Mouse (Mus musculus) Patski (cell line): ENCODE data around the gene Arid4b. TPM values are rescaled to one million over a fixed set of nuclear protein-coding genes. Genes with fewer than 3 reads are reported as not detected.
"Not testable (repeated sequence)": the region's sequence is repeated elsewhere in the genome, so short reads cannot be mapped to it uniquely, and the experiment has no call there.

Experiments used
- ATAC-seq: fragments of 100-300 bp; one replicate; pipeline ENCODE4 v1.8.0; 2021
- CTCF ChIA-PET: fragments of 350-600 bp; sonication (Branson Sonifier 250); formaldehyde crosslinking; loops from one replicate; lab custom pipeline; 2022; ENCODE audit warnings: inconsistent platforms; lab: Charles Lee
- POLR2A ChIA-PET: fragments of 350-600 bp; sonication (Branson Sonifier 250); formaldehyde crosslinking; loops from one replicate; lab custom pipeline; 2022; ENCODE audit warnings: antibody characterized with exemption, inconsistent platforms; lab: Charles Lee
- DNase-seq: peaks from one replicate; pipeline ENCODE4 v3.0.0-alpha.2; 2011; ENCODE audit warnings: low read depth, low spot score
- H3K27me3 ChIP-seq: fragments of 371-371 bp; one replicate; pipeline ENCODE4 v1.5.1; 2021
- CTCF ChIP-seq: fragments of 100-300 bp; IDR thresholded peaks from one replicate; pipeline ENCODE4 v1.5.1; 2021
- in situ Hi-C: fragments of 300-500 bp; cut with MboI; formaldehyde crosslinking; loops from 3 replicates; pipeline ENCODE4 v1.11.1; 2018; ENCODE audit warnings: low pct_unique_long_range_greater_than_20kb, mixed read lengths
- polyA plus RNA-seq: library from polyadenylated mRNA; unstranded; gene quantifications from one replicate; pipeline ENCODE4 v1.2.3, GENCODE M21; 2021

Gene Arid4b
- polyA plus RNA-seq: 31.1 TPM

GRCm38 (mm10) chr13:14063013-14063941, at the start of gene Arid4b, which contains the start of gene Ggps1:
TSS of gene Arid4b (plus strand) at chr13:14063232.
TSS of gene Ggps1 (minus strand) at chr13:14063488.
- ChIA-PET CTCF (no interaction called here), POLR2A (interaction anchor here (0.6 to 3.7 kb wide), 2 partner anchors 23 to 1155 kb away, joined by 3 to 15 read pairs; partner anchors contain the start of gene Tbce)
- no peaks in the 10 kb centered on the region for H3K27me3 ChIP-seq
- DNase-seq (peak; percentile 98), ATAC-seq (peak; percentile 96)
- TF ChIP-seq CTCF: no peak
- in situ Hi-C loops: loop anchor here (25.0 kb wide), 1 partner anchor 549 kb away; the partner anchor contains the start of genes Mrpl32 and Psma2

GRCm38 (mm10) chr13:14014001-14014400, 49.0 kb upstream of the Arid4b start:
- H3K27me3 ChIP-seq: no peaks in the 10 kb centered on the region
- no peak for DNase-seq
- CTCF ChIA-PET: interaction anchor here (1.4 to 1.6 kb wide), 3 partner anchors 13 to 88 kb away, joined by 3 to 5 read pairs (median 3); no protein-coding TSS in a partner anchor
- in situ Hi-C loops: no loop called here
- TF ChIP-seq CTCF: no peak
- no peak for ATAC-seq
- POLR2A ChIA-PET: interaction anchor here (0.7 kb wide), 1 partner anchor 99 kb away, joined by 9 read pairs; no protein-coding TSS in a partner anchor

GRCm38 (mm10) chr13:14014540-14014939, 48.5 kb upstream of the Arid4b start:
- CTCF ChIA-PET: interaction anchor here (1.4 to 1.6 kb wide), 3 partner anchors 12 to 88 kb away, joined by 3 to 5 read pairs (median 3); no protein-coding TSS in a partner anchor
- POLR2A ChIA-PET: no interaction called here
- no peaks in the 10 kb centered on the region for H3K27me3 ChIP-seq
- TF ChIP-seq CTCF: no peak
- no peak for DNase-seq
- no peak for ATAC-seq
- in situ Hi-C loops: no loop called here

- H3K27me3 ChIP-seq: no peaks in the 10 kb centered on the region
- CTCF ChIA-PET: interaction anchor here (1.4 kb wide), 1 partner anchor 39 kb away, joined by 3 read pairs; no protein-coding TSS in a partner anchor
- POLR2A ChIA-PET: no interaction called here
- in situ Hi-C loops: no loop called here
- TF ChIP-seq CTCF: no peak
- no peak for ATAC-seq
- DNase-seq: no peak
These were observed 47.4 kb upstream of the Arid4b start for GRCm38 (mm10) chr13:14015609-14016008.

GRCm38 (mm10) chr13:14018283-14018682, 44.7 kb upstream of the Arid4b start:
- TF ChIP-seq CTCF: no peak
- in situ Hi-C loops: no loop called here
- POLR2A ChIA-PET: no interaction called here
- no peaks in the 10 kb centered on the region for H3K27me3 ChIP-seq
- CTCF ChIA-PET: interaction anchor here (0.9 kb wide), 1 partner anchor 14 kb away, joined by 3 read pairs; no protein-coding TSS in a partner anchor
- ATAC-seq: no peak
- no peak for DNase-seq

GRCm38 (mm10) chr13:14018852-14019251, 44.2 kb upstream of the Arid4b start:
- in situ Hi-C loops: no loop called here
- H3K27me3 ChIP-seq: no peaks in the 10 kb centered on the region
- no peak for TF ChIP-seq CTCF
- ChIA-PET CTCF (no interaction called here), POLR2A (no interaction called here)
- DNase-seq (no peak), ATAC-seq (no peak)

GRCm38 (mm10) chr13:14021417-14021816, 41.6 kb upstream of the Arid4b start:
- POLR2A ChIA-PET, DNase-seq, CTCF ChIA-PET, ATAC-seq, H3K27me3 ChIP-seq, in situ Hi-C loops: not testable (repeated sequence)

DNA sequence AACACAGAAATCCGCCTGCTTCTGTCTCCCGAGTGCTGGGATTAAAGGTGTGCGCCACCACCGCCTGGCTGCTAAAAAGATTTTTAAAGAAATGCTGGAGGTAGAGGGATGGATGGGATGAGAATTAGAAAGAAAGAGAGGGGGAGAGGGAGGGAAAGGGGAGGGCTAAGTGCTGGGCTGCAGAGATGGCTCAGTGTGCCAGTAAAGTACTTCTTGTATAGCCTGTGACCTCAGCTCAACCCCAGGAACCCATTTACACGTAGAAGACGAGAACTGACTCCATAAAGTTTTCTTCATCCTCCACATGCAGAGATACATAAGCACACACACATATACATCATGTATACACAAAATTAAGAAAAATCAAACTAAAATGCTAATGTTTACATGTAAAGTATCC, 37.5 kb upstream of the Arid4b start:
- no peaks in the 10 kb centered on the region for H3K27me3 ChIP-seq
- ATAC-seq (no peak), DNase-seq (no peak)
- TF ChIP-seq CTCF: no peak
- POLR2A ChIA-PET: no interaction called here
- in situ Hi-C loops: no loop called here
- CTCF ChIA-PET: interaction anchor here (1.0 to 1.9 kb wide), 2 partner anchors 8 to 12 kb away, joined by 3 to 5 read pairs; no protein-coding TSS in a partner anchor

GRCm38 (mm10) chr13:14026154-14026820, 36.7 kb upstream of the Arid4b start:
- DNase-seq: no peak
- ATAC-seq: no peak
- no peaks in the 10 kb centered on the region for H3K27me3 ChIP-seq
- POLR2A ChIA-PET: interaction anchor here (0.6 kb wide), 1 partner anchor 1255 kb away, joined by 3 read pairs; no protein-coding TSS in a partner anchor
- in situ Hi-C loops: no loop called here
- CTCF ChIA-PET: interaction anchor here (1.0 to 1.9 kb wide), 2 partner anchors 9 to 12 kb away, joined by 3 to 5 read pairs; no protein-coding TSS in a partner anchor
- no peak for TF ChIP-seq CTCF
